Mouse (Mus musculus) embryonic facial prominence, embryonic 10.5 days (tissue): ENCODE measurements around the gene Iqcf1. TPM values are rescaled to one million over a fixed set of nuclear protein-coding genes. Genes with fewer than 3 reads are reported as not detected.
A peak's percentile ranks its signal among the peaks of the same experiment; 100 is the strongest.

Source experiments
- DNase-seq: peaks from one replicate; pipeline ENCODE4 v3.0.0-alpha.2; 2017; ENCODE audit warnings: low spot score
- H3K27ac ChIP-seq: fragments of 300-500 bp; sonication (generic); replicated peaks from 2 replicates; pipeline ENCODE4 v1.5.1; 2016; ENCODE audit warnings: mild to moderate bottlenecking
- H3K27me3 ChIP-seq: fragments of 300-500 bp; sonication (generic); replicated peaks from 2 replicates; pipeline ENCODE4 v1.6.1; 2016; ENCODE audit warnings: low read depth, mild to moderate bottlenecking; ENCODE audit not compliant: poor library complexity, severe bottlenecking
- H3K36me3 ChIP-seq: fragments of 300-500 bp; sonication (generic); replicated peaks from 2 replicates; pipeline ENCODE4 v1.6.1; 2016; ENCODE audit warnings: mild to moderate bottlenecking, moderate library complexity
- H3K4me1 ChIP-seq: fragments of 300-500 bp; sonication (generic); 2 replicates; pipeline ENCODE4 v1.6.1; 2016
- H3K4me3 ChIP-seq: fragments of 300-500 bp; sonication (generic); 2 replicates; pipeline ENCODE4 v1.5.1; 2016; ENCODE audit warnings: mild to moderate bottlenecking, moderate library complexity
- H3K9me3 ChIP-seq: fragments of 300-500 bp; sonication (generic); 2 replicates; pipeline ENCODE4 v1.6.1; 2016; ENCODE audit warnings: mild to moderate bottlenecking
- WGBS: fragments of 180-500 bp; shearing (Covaris S2); methylation state at CpG from one replicate; pipeline ENCODE4 v1.1.7; 2016; 5-methylcytosine and 5-hydroxymethylcytosine counted together
- polyA plus RNA-seq: library from polyadenylated mRNA; unstranded; fragments of >200 nt; fragmentation: Nextera tagmentation; extraction: Ambion mirVana; gene quantifications from 2 replicates; pipeline ENCODE4 v1.2.1, GENCODE M21; 2016

Gene Iqcf1
- polyA plus RNA-seq, 1 experiment from 2014 or later, result not detected

DNA sequence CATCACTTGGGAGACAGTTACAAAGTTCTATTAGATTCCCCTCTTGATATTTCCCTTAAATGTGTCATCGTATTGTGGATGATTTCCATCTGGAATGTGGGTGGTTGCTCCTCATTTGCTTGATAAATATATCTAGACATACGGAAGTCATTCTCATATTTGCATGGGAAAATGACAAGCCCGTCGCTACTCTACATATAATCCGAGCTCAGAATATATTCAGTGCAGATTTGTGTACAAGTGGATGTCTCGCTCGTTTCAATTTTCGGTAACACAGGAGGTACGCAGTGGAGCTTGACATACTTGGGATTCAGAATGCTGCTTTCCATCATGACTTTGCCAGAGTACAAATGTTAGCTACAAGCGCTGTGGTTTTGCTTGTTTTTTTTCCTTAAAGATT lies 9.6 kb downstream of the Iqcf1 start:
- WGBS, result 95% methylated on average over 10 of the region's 10 CpGs
- no peak for DNase-seq
- Histone ChIP-seq H3K9me3 (no peaks in the 10 kb centered on the region), H3K4me3 (no peak overlapping the region), H3K27me3 (no peaks in the 10 kb centered on the region), H3K36me3 (no peaks in the 10 kb centered on the region), H3K4me1 (no peaks in the 10 kb centered on the region), H3K27ac (no peak overlapping the region)

GRCm38 (mm10) chr9:106512729-106513450 lies 13.1 kb downstream of the Iqcf1 start:
- 76% methylated on average over 13 of the region's 13 CpGs for WGBS
- DNase-seq, result no peak
- Histone ChIP-seq H3K4me1 (no peaks in the 10 kb centered on the region), H3K4me3 (no peak overlapping the region), H3K27ac (no peak overlapping the region), H3K9me3 (no peaks in the 10 kb centered on the region), H3K27me3 (no peaks in the 10 kb centered on the region), H3K36me3 (no peaks in the 10 kb centered on the region)

GRCm38 (mm10) chr9:106513566-106513965 lies 13.8 kb downstream of the Iqcf1 start:
- H3K4me3 ChIP-seq, result no peak overlapping the region
- H3K27me3 ChIP-seq, result no peaks in the 10 kb centered on the region
- no peaks in the 10 kb centered on the region for H3K9me3 ChIP-seq
- H3K27ac ChIP-seq, result no peak overlapping the region
- DNase-seq, result no peak
- no peaks in the 10 kb centered on the region for H3K36me3 ChIP-seq
- WGBS, result 78% methylated on average over 6 of the region's 6 CpGs
- H3K4me1 ChIP-seq, result no peaks in the 10 kb centered on the region

DNA sequence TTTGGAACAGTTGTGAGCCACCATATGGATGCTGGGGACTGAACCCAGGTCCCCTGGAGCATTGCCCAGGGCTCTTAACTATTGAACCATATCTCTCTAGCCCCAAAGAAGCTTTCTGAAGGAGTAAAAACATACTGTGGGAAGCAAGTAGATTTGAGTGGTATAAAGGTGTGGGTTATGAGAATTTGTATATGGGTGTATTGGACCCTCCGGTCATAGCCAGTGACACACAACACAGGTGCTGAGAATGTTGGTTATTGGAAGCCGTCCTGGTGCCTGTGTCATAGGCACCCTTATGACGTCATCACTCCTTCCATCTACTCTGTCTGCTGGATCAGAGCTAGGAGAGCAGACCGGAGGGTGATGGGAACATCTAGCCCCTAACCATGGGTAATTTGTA lies 14.5 kb downstream of the Iqcf1 start, which contains the start of gene Iqcf5:
Gene Iqcf5, plus strand, starts transcription at position 301 of the 400 bp plus-strand sequence.
- 84% methylated on average over 4 of the region's 4 CpGs for WGBS

GRCm38 (mm10) chr9:106519433-106519832 lies 19.7 kb downstream of the Iqcf1 start:
- Histone ChIP-seq H3K4me1 (no peaks in the 10 kb centered on the region), H3K4me3 (no peak overlapping the region), H3K27me3 (no peaks in the 10 kb centered on the region), H3K36me3 (no peaks in the 10 kb centered on the region), H3K9me3 (no peaks in the 10 kb centered on the region), H3K27ac (no peak overlapping the region)
- DNase-seq, result no peak
- 77% methylated on average over 2 of the region's 2 CpGs for WGBS

More for the DNA sequence above, 14.5 kb downstream of the Iqcf1 start, which contains the start of gene Iqcf5:
- no peak for DNase-seq
- H3K36me3 ChIP-seq, result no peaks in the 10 kb centered on the region
- H3K27me3 ChIP-seq, result no peaks in the 10 kb centered on the region
- no peak within 1 kb of the TSS for H3K4me3 ChIP-seq
- no peaks in the 10 kb centered on the region for H3K9me3 ChIP-seq
- H3K27ac ChIP-seq, result no peak within 1 kb of the TSS
- no peaks in the 10 kb centered on the region for H3K4me1 ChIP-seq

- no peak overlapping the region for H3K27ac ChIP-seq
- H3K36me3 ChIP-seq, result no peaks in the 10 kb centered on the region
- no peaks in the 10 kb centered on the region for H3K4me1 ChIP-seq
- H3K4me3 ChIP-seq, result no peak overlapping the region
- 83% methylated on average over 8 of the region's 8 CpGs for WGBS
- no peaks in the 10 kb centered on the region for H3K27me3 ChIP-seq
- no peak for DNase-seq
- no peaks in the 10 kb centered on the region for H3K9me3 ChIP-seq
Observed at GRCm38 (mm10) chr9:106519909-106520308, 20.1 kb downstream of the Iqcf1 start.

GRCm38 (mm10) chr9:106531833-106532232 lies 32.1 kb downstream of the Iqcf1 start:
- Histone ChIP-seq H3K36me3 (no peaks in the 10 kb centered on the region), H3K27ac (no peak overlapping the region), H3K4me3 (no peak overlapping the region), H3K4me1 (no peaks in the 10 kb centered on the region), H3K27me3 (no peaks in the 10 kb centered on the region), H3K9me3 (no peaks in the 10 kb centered on the region)
- DNase-seq, result peak; percentile 33
- 29% methylated on average over 3 of the region's 3 CpGs for WGBS

DNA sequence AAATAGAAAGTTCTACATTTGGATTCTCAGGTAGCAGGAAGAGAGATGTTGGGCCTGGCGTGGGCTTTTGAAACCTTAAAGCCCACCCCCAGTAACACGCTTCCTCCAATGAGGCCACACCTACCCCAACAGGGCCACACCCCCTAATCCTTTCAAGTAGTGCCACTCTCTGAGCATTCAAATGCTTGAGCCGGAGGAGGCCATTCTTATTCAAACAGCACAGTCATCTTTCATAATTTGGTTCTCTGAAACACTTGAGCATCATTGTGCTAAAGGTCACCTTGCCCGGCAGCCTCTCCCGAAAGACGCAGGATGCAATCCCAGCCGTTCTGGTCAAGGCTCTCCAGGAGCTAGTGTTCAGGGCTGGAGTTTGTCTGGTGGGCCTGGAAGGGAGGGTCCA lies 34.5 kb downstream of the Iqcf1 start:
- Histone ChIP-seq H3K9me3 (no peaks in the 10 kb centered on the region), H3K4me3 (no peak overlapping the region), H3K27me3 (no peaks in the 10 kb centered on the region), H3K4me1 (no peaks in the 10 kb centered on the region), H3K27ac (no peak overlapping the region), H3K36me3 (no peaks in the 10 kb centered on the region)
- 90% methylated on average over 7 of the region's 7 CpGs for WGBS
- no peak for DNase-seq

- Histone ChIP-seq H3K27me3 (no peaks in the 10 kb centered on the region), H3K4me1 (no peaks in the 10 kb centered on the region), H3K4me3 (no peak overlapping the region), H3K36me3 (no peaks in the 10 kb centered on the region), H3K27ac (no peak overlapping the region), H3K9me3 (no peaks in the 10 kb centered on the region)
- DNase-seq, result no peak
- WGBS, result 93% methylated on average over 11 of the region's 11 CpGs
Observed at GRCm38 (mm10) chr9:106534975-106535374, 35.2 kb downstream of the Iqcf1 start.

Other genes with a start within 250 kb of the Iqcf1 start
- 39.9 and 46.4 TPM in 2 replicates for gene Poc1a, start 218.9 kb upstream of the Iqcf1 start, polyA plus RNA-seq
- 29.5 and 30.8 TPM in 2 replicates for gene Dusp7, start 131.3 kb upstream of the Iqcf1 start, polyA plus RNA-seq
- gene Rpl29, start 70.5 kb upstream of the Iqcf1 start, polyA plus RNA-seq, result 1,047 and 1,078 TPM in 2 replicates
- gene Acy1, start 61.6 kb upstream of the Iqcf1 start, polyA plus RNA-seq, result 43.2 and 46.1 TPM in 2 replicates
- gene Abhd14b, start 52.5 kb upstream of the Iqcf1 start, polyA plus RNA-seq, result 6.0 and 6.4 TPM in 2 replicates
- 40.1 and 40.4 TPM in 2 replicates for gene Abhd14a, start 52.3 kb upstream of the Iqcf1 start, polyA plus RNA-seq
- gene Pcbp4, start 46.7 kb upstream of the Iqcf1 start, polyA plus RNA-seq, result 320 and 346 TPM in 2 replicates
- gene Gpr62, start 34.0 kb upstream of the Iqcf1 start, polyA plus RNA-seq, result 0.16 and 0.55 TPM in 2 replicates
- 77.5 and 83.8 TPM in 2 replicates for gene Rrp9, start 24.0 kb upstream of the Iqcf1 start, polyA plus RNA-seq
- 1.6 and 3.2 TPM in 2 replicates for gene Parp3, start 23.0 kb upstream of the Iqcf1 start, polyA plus RNA-seq
- gene Iqcf5, start 14.6 kb downstream of the Iqcf1 start, polyA plus RNA-seq, result not detected in 2 replicates
- gene Iqcf3, start 61.7 kb downstream of the Iqcf1 start, polyA plus RNA-seq, result not detected in 2 replicates
- gene Iqcf4, start 71.0 kb downstream of the Iqcf1 start, polyA plus RNA-seq, result not detected in 2 replicates
- not detected in 2 replicates for gene Iqcf6, start 126.6 kb downstream of the Iqcf1 start, polyA plus RNA-seq
- 5.8 and 8.3 TPM in 2 replicates for gene Grm2, start 156.1 kb downstream of the Iqcf1 start, polyA plus RNA-seq
- gene Tex264, start 186.0 kb downstream of the Iqcf1 start, polyA plus RNA-seq, result 27.4 and 28.7 TPM in 2 replicates